Mouse (Mus musculus) cerebellum, adult 11 months (tissue): Measurements from ENCODE around the gene Mab21l1.

Experiments
- DNase-seq: peaks from one replicate; pipeline ENCODE4 v3.0.0; 2022

The Mab21l1 gene

GRCm38 (mm10) chr3:55782056-55782687 lies at the start of gene Mab21l1:
TSS of gene Mab21l1 (plus strand) at chr3:55782510.
- DNase-seq, result peak; percentile 93

DNA sequence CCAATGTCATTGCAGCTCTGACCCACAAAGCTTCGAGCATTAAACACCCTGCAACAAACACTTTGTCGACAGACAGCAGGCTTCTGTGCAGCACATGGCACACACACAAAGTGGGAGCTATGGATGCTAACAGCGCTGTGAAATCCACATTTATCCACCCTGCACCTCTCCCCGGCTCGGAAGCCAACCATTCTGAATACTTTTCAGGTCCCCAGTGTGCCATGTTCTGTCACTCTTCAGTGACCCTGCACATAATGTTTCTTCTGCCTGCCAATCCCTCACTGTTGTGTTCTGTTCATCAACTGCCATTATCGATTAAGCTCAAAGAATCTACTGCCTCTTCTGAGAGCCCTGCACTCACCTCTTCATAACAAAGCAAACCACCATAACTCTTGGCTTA lies 48.6 kb upstream of the Mab21l1 start:
- DNase-seq, result no peak

- DNase-seq, result no peak
Measured at GRCm38 (mm10) chr3:55741428-55741827, 40.9 kb upstream of the Mab21l1 start.

- no peak for DNase-seq
Measured at GRCm38 (mm10) chr3:55742218-55742617, 40.1 kb upstream of the Mab21l1 start.

DNA sequence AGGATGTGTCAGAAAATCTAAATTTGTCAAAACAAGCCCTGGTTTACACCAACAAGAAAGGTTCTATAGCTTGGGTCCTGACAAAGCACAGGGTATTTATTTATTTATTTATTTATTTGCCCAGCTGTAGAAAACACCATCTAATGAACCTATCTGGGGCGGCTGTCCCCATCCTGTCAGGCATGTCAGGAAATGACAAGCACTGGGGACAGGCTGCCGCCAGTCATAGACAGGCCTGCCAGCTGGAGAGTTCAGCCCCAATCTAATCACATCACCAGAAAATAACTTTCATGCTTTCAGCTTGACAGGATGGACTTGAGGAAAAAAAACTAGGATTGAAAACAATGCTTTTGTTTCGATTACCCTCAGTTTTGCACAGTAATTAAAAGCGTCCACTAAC lies 39.7 kb upstream of the Mab21l1 start:
- no peak for DNase-seq

DNA sequence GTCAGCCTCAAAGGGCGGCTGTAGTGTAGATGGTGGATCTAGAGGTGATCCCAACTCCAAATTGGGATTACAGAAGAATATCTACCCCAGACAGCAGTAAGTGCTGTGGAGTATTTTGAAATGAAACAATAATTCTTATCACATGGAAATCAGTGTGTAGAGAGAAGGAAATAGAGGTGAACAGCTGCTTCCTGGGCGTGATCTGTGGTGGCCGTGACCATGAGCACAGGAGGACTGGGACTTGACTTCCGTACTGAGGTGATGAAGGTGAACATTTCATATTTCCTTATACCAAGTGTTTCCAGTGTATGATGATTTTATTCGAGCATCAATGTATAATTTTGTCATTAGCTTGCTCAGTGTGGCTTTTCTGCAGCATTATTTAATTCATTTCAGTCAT lies 38.4 kb upstream of the Mab21l1 start:
- no peak for DNase-seq

- no peak for DNase-seq
Measured at GRCm38 (mm10) chr3:55750445-55751065, 31.8 kb upstream of the Mab21l1 start.

- no peak for DNase-seq
Measured at GRCm38 (mm10) chr3:55751363-55751762, 30.9 kb upstream of the Mab21l1 start.

DNA sequence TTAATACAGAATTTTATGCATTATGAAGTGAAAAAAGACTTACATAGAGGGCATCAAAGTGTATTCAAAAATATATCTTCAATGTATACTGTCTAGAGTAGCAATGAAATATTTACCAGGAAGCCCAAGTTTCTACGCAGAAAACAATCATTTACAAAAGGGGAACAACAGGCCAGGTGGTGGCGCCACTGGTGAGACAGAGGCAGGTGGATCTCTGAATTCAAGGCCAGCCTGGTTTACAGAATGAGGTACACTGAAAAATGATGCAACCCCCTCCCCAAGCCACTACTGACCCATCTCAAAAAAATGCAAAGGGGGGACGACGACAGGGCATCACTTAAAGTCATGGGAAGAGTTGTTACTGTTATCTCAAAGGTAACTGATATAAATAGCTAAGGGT lies 29.8 kb upstream of the Mab21l1 start:
- no peak for DNase-seq

DNA sequence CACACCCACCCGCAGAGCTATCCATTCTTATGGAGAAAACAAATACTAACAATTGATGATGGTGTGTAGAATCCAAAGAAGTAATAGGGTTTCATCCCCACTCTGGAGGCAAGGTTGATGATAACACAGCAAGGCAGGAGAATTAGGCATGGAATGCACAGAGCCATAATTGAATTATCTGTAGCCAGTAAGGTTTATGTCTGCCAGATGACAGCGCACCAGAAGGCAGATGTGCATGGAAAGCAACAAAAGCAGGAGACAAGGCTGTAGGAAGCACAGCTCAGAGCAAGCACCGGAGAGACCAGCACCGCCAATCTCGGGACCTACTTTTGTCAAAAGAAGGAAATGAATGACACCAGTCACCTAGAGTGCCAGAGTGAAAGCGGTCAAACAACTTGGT lies 28.4 kb upstream of the Mab21l1 start:
- no peak for DNase-seq

- DNase-seq, result no peak
Measured at GRCm38 (mm10) chr3:55754981-55755608, 27.2 kb upstream of the Mab21l1 start.

DNA sequence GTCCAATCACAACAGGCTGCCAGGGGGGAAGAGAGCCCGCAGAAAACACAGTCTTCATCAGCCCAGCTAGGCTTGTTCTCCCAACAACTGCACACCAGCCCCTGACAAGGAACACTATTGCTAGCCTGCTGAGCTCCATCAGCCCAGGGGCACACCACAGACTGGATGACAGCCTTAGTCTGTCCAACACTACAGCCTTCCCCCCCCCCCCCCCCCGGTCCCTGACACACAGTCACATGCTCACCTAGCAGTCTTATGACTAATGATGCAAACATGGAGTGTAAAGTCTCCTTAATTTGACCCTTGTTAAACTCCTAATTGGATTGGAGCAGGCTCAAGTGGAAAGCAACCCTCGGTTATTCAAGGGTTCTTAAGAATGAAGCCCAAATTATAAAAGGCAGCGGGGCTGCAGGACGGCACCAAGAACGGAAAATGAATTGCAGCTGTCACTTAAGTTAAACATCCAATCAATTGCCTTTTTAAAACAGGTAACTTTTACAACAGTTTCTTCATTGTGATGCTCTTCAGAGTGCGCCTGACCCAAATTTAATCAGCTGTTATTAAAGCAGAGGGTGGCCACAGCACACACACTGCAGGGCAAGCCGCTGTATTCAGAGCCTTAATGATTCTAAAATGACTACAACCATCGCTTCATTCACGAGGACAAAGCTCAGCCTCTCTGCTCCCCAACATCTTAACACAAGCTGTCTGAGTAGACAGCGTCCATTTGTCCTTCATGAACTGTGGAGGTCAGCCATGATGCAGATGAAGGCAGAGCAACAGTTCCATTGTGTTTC lies 26.3 kb upstream of the Mab21l1 start:
- no peak for DNase-seq

- no peak for DNase-seq
Measured at GRCm38 (mm10) chr3:55756602-55757190, 25.6 kb upstream of the Mab21l1 start.

DNA sequence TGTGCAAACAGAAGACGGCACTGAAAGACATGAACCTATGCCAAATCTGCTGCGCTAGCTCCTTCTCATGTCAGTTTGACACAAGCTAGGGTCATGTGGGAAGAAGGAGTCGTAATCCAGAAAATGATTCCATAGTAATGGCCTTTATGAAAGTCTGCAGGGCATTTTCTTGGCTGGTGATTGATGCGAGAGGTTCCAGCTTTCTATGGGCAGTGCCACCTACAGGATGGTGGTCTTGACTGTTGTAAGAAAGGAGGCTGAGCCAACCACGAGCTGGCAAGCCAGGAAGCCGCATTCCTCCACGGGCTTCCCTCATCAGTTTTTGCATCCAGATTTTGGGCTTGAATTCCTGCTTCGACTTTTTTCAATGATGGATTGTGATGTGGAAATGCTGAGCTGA lies 24.0 kb upstream of the Mab21l1 start:
- no peak for DNase-seq

- no peak for DNase-seq
Measured at GRCm38 (mm10) chr3:55763591-55763990, 18.7 kb upstream of the Mab21l1 start.

DNA sequence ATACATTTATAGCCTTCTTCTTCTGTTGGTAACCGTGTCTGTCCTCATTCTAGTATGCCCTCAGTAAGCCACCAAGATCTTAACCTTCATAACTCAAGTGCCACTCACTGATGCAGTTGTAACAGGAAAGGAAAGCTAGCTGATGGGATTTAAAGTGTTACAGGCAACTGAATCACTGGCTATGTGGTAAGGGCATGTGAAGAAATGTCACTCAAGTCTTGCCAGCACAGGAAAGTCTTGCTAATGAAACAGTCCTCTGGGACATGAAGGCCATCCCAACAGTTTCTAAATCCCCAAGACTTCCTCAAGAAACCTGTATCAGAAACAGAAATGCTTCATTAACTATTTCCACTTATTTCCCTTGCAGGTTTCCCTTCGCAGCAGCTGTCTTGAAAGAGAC lies 13.7 kb upstream of the Mab21l1 start:
- DNase-seq, result no peak

DNA sequence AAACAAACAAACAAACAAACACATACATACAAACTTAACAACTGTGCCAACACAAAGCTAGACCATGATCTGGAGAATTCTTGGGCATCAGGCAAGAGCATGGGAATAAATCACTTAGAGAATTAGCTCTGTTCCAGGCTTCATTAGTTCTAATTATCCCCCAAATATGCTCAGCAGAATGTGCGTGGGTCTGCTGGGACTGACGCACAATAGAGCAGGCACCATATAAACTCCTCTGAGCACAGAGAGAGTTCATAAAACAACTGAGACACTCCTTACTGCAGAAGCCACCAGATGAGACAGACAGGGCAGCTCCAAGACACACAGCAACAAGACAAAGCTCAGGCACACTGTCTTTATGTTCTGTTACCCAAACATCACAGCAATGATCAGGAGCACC lies 13.0 kb upstream of the Mab21l1 start:
- no peak for DNase-seq

GRCm38 (mm10) chr3:55774203-55774602 lies 8.1 kb upstream of the Mab21l1 start:
- DNase-seq, result peak; percentile 58

DNA sequence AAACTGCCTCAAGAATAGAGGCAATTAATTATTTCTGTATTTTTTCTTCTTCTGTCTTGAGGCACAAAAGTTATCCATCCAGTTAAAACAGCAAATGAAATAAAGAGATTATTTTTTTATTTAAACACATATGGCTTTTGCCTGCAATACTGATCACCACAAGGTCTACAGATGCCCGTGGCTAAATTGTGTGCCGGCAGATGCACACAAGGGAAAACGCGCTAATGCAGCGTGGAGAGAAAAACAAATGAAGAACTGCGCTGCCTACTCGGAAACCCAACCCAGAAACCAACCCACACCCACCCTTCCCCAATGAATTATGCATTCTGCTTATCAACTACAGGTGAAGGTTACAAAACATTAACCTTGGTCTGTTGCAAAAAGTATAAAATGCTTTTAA lies 7.1 kb upstream of the Mab21l1 start:
- DNase-seq, result no peak

DNA sequence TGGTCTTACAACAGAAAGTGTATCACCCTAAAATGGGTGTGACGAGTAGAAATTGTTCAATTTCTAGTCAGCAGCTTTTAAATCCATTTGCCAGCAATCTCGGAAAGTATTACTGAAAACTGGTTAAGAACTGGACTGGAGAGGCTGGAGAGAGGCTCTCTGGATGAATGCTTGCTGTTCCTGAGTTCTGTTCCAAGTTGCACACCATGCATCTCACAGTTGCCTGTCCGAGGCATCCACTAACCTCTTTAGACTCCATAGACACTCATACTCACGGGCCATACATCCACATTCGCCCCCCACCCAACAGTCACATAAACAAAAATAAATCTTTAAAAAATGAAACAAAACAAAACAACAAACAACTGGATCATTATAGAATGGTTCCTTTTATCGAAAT lies 6.6 kb upstream of the Mab21l1 start:
- no peak for DNase-seq

GRCm38 (mm10) chr3:55777501-55777900 lies 4.8 kb upstream of the Mab21l1 start:
- DNase-seq, result no peak

- peak; percentile 56 for DNase-seq
Measured at GRCm38 (mm10) chr3:55778764-55779730, 3.3 kb upstream of the Mab21l1 start.
